Mouse (Mus musculus) lung, embryonic 16.5 days (tissue): ENCODE measurements around the gene Parp11. TPM values are rescaled to one million over a fixed set of nuclear protein-coding genes. Genes with fewer than 3 reads are reported as not detected.

Experiments
- ATAC-seq: fragments of 200-750 bp; cut with Nextera tagmentation; 2 replicates; pipeline ENCODE4 v1.8.0; 2017; ENCODE audit warnings: low read depth, mild to moderate bottlenecking, moderate library complexity
- H3K27ac ChIP-seq: fragments of 300-500 bp; sonication (generic); 2 replicates; pipeline ENCODE4 v1.5.1; 2014; ENCODE audit warnings: mild to moderate bottlenecking, control low read depth, low read length
- H3K27me3 ChIP-seq: fragments of 300-500 bp; sonication (generic); 2 replicates; pipeline ENCODE4 v1.6.1; 2014; ENCODE audit warnings: low read depth, low read length, mixed read lengths; ENCODE audit not compliant: control insufficient read depth, insufficient read depth
- H3K36me3 ChIP-seq: fragments of 300-500 bp; sonication (generic); 2 replicates; pipeline ENCODE4 v1.6.1; 2014; ENCODE audit warnings: low read length; ENCODE audit not compliant: control insufficient read depth, insufficient read depth
- H3K4me1 ChIP-seq: fragments of 300-500 bp; sonication (generic); replicated peaks from 2 replicates; pipeline ENCODE4 v1.6.1; 2014; ENCODE audit warnings: low read length, mixed read lengths; ENCODE audit not compliant: control insufficient read depth, insufficient read depth
- H3K4me2 ChIP-seq: fragments of 300-500 bp; sonication (generic); 2 replicates; pipeline ENCODE4 v1.6.1; 2014; ENCODE audit warnings: low read depth, low read length, control low read depth
- H3K4me3 ChIP-seq: fragments of 300-500 bp; sonication (generic); 2 replicates; pipeline ENCODE4 v1.5.1; 2014; ENCODE audit warnings: mild to moderate bottlenecking, low read length, control low read depth
- H3K9ac ChIP-seq: fragments of 300-500 bp; sonication (generic); 2 replicates; pipeline ENCODE4 v1.6.1; 2014; ENCODE audit warnings: low read length, control low read depth
- H3K9me3 ChIP-seq: fragments of 300-500 bp; sonication (generic); 2 replicates; pipeline ENCODE4 v1.6.1; 2016; ENCODE audit warnings: low read length; ENCODE audit not compliant: control insufficient read depth
- WGBS: fragments of 180-500 bp; shearing (Covaris S2); extraction: QIAGEN DNeasy Blood & Tissue Kit; methylation state at CpG from one replicate; pipeline ENCODE4 v1.1.7; 2014; 5-methylcytosine and 5-hydroxymethylcytosine counted together
- polyA plus RNA-seq: library from polyadenylated mRNA; unstranded; fragments of >200 nt; fragmentation: Nextera tagmentation; extraction: Ambion mirVana; gene quantifications from 2 replicates; pipeline ENCODE4 v1.2.1, GENCODE M21; 2015

Parp11 gene
- polyA plus RNA-seq, 1 experiment from 2014 or later, result 20.8 TPM

- Histone ChIP-seq H3K9me3 (no peaks in the 10 kb centered on the region), H3K9ac (no peak overlapping the region), H3K27me3 (no peaks in the 10 kb centered on the region)
Observed at GRCm38 (mm10) chr6:127425095-127425494, 21.5 kb upstream of the Parp11 start.

DNA sequence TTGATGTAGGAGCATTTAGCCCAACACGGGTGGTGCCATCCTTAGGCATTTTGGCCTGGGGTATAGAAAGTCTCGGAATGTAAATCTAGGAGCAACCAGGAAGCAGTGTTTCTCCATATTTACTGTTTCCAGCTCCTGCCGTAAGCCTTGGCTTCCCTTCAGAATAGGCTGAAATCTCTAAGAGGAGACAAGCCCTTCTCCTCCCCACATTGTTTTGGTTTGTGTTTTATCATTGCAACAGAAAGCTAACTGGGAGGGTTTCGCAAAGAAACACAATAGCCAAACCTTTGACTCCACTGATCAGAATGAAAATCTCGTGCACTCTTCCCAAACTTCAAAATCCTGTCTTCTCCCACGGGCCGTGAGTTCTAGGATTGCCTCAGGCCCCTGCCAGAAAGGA is 15.9 kb upstream of the Parp11 start:
- no peaks in the 10 kb centered on the region for H3K27me3 ChIP-seq
- H3K9ac ChIP-seq, result no peak overlapping the region
- H3K4me2 ChIP-seq, result no peak overlapping the region
- WGBS, result 67% methylated on average over 7 of the region's 7 CpGs
- H3K36me3 ChIP-seq, result no peaks in the 10 kb centered on the region
- H3K27ac ChIP-seq, result no peak overlapping the region
- no peak for ATAC-seq
- no peaks in the 10 kb centered on the region for H3K9me3 ChIP-seq
- no peak overlapping the region for H3K4me3 ChIP-seq
- no peaks in the 10 kb centered on the region for H3K4me1 ChIP-seq

More at GRCm38 (mm10) chr6:127425095-127425494, 21.5 kb upstream of the Parp11 start:
- 76% methylated on average over 5 of the region's 5 CpGs for WGBS
- Histone ChIP-seq H3K4me2 (no peak overlapping the region), H3K27ac (no peak overlapping the region), H3K4me1 (no peaks in the 10 kb centered on the region), H3K4me3 (no peak overlapping the region), H3K36me3 (no peaks in the 10 kb centered on the region)
- ATAC-seq, result no peak

DNA sequence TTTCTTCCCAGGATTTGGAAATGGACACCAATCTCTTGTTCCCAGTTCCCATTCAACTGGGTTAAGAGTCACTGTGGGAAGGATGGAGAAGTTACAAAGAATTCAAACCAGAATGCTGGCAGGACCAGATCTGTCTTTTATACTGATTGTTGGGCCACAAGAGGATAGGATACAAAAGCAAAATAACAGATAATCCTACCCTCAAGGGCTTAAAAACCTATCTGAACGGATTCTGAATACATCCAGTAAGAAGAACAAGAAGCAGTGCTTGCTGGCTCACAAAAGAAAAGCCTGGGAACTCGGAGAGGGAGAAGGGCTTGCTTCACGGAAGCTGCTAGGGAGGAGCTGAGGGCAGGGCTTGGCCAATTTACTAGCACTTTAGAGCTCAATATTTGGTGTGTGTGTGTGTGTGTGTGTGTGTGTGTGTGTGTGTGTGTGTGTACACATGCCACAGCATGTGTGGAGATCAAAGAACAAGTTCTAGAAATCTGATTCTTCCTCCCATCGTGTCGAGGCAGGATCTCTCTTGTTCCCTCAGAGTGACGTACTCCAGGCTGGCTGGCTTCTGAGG is 15.4 kb upstream of the Parp11 start:
- ATAC-seq, result no peak
- no peaks in the 10 kb centered on the region for H3K9me3 ChIP-seq
- no peak overlapping the region for H3K27ac ChIP-seq
- 32% methylated on average over 6 of the region's 6 CpGs for WGBS
- no peak overlapping the region for H3K4me3 ChIP-seq
- no peaks in the 10 kb centered on the region for H3K36me3 ChIP-seq
- H3K4me2 ChIP-seq, result no peak overlapping the region
- H3K9ac ChIP-seq, result no peak overlapping the region
- H3K4me1 ChIP-seq, result no peaks in the 10 kb centered on the region
- no peaks in the 10 kb centered on the region for H3K27me3 ChIP-seq

- no peak overlapping the region for H3K4me2 ChIP-seq
- ATAC-seq, result no peak
Observed at GRCm38 (mm10) chr6:127433886-127434647, 12.6 kb upstream of the Parp11 start.

GRCm38 (mm10) chr6:127434648-127434984 is 12.0 kb upstream of the Parp11 start:
- WGBS, result 90% methylated on average over 4 of the region's 4 CpGs
- Histone ChIP-seq H3K9me3 (no peaks in the 10 kb centered on the region), H3K27ac (no peak overlapping the region), H3K9ac (no peak overlapping the region), H3K4me1 (no peaks in the 10 kb centered on the region), H3K36me3 (no peaks in the 10 kb centered on the region), H3K27me3 (no peaks in the 10 kb centered on the region), H3K4me2 (no peak overlapping the region), H3K4me3 (no peak overlapping the region)
- ATAC-seq, result no peak

More at GRCm38 (mm10) chr6:127433886-127434647, 12.6 kb upstream of the Parp11 start:
- Histone ChIP-seq H3K4me1 (no peaks in the 10 kb centered on the region), H3K27me3 (no peaks in the 10 kb centered on the region), H3K27ac (no peak overlapping the region), H3K9me3 (no peaks in the 10 kb centered on the region), H3K9ac (no peak overlapping the region), H3K36me3 (no peaks in the 10 kb centered on the region), H3K4me3 (no peak overlapping the region)
- WGBS, result 72% methylated on average over 9 of the region's 9 CpGs

DNA sequence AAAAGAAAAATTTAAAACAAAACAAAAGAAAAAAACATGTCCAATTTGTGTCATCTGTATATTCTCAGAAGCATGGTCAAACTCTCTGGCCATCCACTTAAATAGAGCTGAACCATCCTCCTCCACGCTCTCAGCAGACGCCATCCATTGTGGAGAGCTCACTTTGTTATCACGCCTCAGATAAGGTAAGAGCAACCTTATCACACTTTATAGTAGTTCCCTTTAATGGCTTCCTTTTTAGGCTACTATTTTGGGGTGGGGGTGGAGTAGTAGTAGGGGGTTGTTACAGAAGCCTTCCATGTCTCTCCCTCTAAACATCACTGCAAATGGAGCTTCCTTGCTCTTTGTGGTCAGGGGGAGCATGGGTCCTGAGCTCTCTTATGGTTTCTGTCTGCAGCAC is 7.6 kb upstream of the Parp11 start:
- Histone ChIP-seq H3K9ac (no peak overlapping the region), H3K4me2 (no peak overlapping the region), H3K36me3 (no peaks in the 10 kb centered on the region), H3K27ac (no peak overlapping the region), H3K4me1 (no peaks in the 10 kb centered on the region), H3K27me3 (no peaks in the 10 kb centered on the region; the same call in 1 of the 2 replicates), H3K9me3 (no peaks in the 10 kb centered on the region), H3K4me3 (no peak overlapping the region)
- no peak for ATAC-seq
- 42% methylated on average over 3 of the region's 3 CpGs for WGBS

- H3K36me3 ChIP-seq, result no peaks in the 10 kb centered on the region
- no peak overlapping the region for H3K27ac ChIP-seq
- no peaks in the 10 kb centered on the region for H3K4me1 ChIP-seq
- H3K9ac ChIP-seq, result no peak overlapping the region
- no peak overlapping the region for H3K4me3 ChIP-seq
- WGBS, result 75% methylated on average over 5 of the region's 5 CpGs
- no peak overlapping the region for H3K4me2 ChIP-seq
- no peaks in the 10 kb centered on the region for H3K9me3 ChIP-seq
- no peak for ATAC-seq
- H3K27me3 ChIP-seq, result no peaks in the 10 kb centered on the region; the same call in 1 of the 2 replicates
Observed at GRCm38 (mm10) chr6:127439540-127440195, 7.0 kb upstream of the Parp11 start.

GRCm38 (mm10) chr6:127440416-127441104 is 6.1 kb upstream of the Parp11 start:
- no peak overlapping the region for H3K4me3 ChIP-seq
- no peaks in the 10 kb centered on the region; the same call in 1 of the 2 replicates for H3K27me3 ChIP-seq
- H3K4me1 ChIP-seq, result no peaks in the 10 kb centered on the region
- no peaks in the 10 kb centered on the region for H3K9me3 ChIP-seq
- H3K4me2 ChIP-seq, result no peak overlapping the region
- no peak for ATAC-seq
- no peak overlapping the region for H3K9ac ChIP-seq
- WGBS, result 39% methylated on average over 14 of the region's 14 CpGs
- H3K27ac ChIP-seq, result no peak overlapping the region
- H3K36me3 ChIP-seq, result no peaks in the 10 kb centered on the region

DNA sequence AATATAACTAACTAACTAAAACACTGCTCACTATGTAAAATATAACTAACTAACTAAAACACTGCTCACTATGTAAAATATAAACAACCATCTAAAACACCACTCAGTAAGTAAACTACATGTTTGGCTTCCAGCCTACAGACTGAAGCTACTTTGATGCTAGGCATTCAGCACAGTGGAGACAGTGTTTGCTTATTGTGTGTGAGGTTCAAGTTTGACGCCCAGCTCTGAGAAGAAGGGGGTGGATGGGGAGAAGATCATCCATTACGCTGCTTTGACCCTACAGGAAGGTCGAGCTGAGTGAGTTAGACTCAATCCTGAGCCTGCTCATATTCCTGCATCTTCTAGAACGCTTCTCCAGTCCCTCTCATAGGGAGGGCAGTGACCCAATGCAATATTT is 4.1 kb upstream of the Parp11 start:
- peak; percentile 65; the same call in 1 of the 2 replicates for ATAC-seq
- WGBS, result 19% methylated on average over 4 of the region's 4 CpGs
- H3K9ac ChIP-seq, result no peak overlapping the region

More for the DNA sequence above, 4.1 kb upstream of the Parp11 start:
- H3K4me1 ChIP-seq, result no peaks in the 10 kb centered on the region
- H3K9me3 ChIP-seq, result no peaks in the 10 kb centered on the region
- H3K27me3 ChIP-seq, result no peaks in the 10 kb centered on the region; the same call in 1 of the 2 replicates
- no peaks in the 10 kb centered on the region for H3K36me3 ChIP-seq
- H3K4me2 ChIP-seq, result no peak overlapping the region
- H3K4me3 ChIP-seq, result no peak overlapping the region
- no peak overlapping the region for H3K27ac ChIP-seq
